Mouse (Mus musculus) stomach, postnatal 0 days (tissue): ENCODE results near the gene Adgrg5. TPM values are rescaled to one million over a fixed set of nuclear protein-coding genes. Genes with fewer than 3 reads are reported as not detected.

ENCODE experiments used
- ATAC-seq: fragments of 200-750 bp; cut with Nextera tagmentation; 2 replicates; pipeline ENCODE4 v1.8.0; 2017; ENCODE audit not compliant: low FRiP score, low TSS enrichment
- DNase-seq: peaks from one replicate; pipeline ENCODE4 v3.0.0-alpha.2; 2016; ENCODE audit warnings: low spot score
- H3K27ac ChIP-seq: fragments of 300-500 bp; sonication (generic); replicated peaks from 2 replicates; pipeline ENCODE4 v1.5.1; 2014; ENCODE audit warnings: mild to moderate bottlenecking, control low read depth
- H3K27me3 ChIP-seq: fragments of 300-500 bp; sonication (generic); 2 replicates; pipeline ENCODE4 v1.6.1; 2014; ENCODE audit warnings: low read length; ENCODE audit not compliant: control insufficient read depth, insufficient read depth
- H3K36me3 ChIP-seq: fragments of 300-500 bp; sonication (generic); 2 replicates; pipeline ENCODE4 v1.6.1; 2014; ENCODE audit warnings: low read length, mixed read lengths; ENCODE audit not compliant: control insufficient read depth, insufficient read depth
- H3K4me1 ChIP-seq: fragments of 300-500 bp; sonication (generic); replicated peaks from 2 replicates; pipeline ENCODE4 v1.6.1; 2014; ENCODE audit warnings: antibody characterized with exemption; ENCODE audit not compliant: control insufficient read depth, insufficient read depth
- H3K4me2 ChIP-seq: fragments of 300-500 bp; sonication (generic); replicated peaks from 2 replicates; pipeline ENCODE4 v1.6.1; 2014; ENCODE audit warnings: low read depth, mild to moderate bottlenecking, control low read depth, moderate library complexity
- H3K4me3 ChIP-seq: fragments of 300-500 bp; sonication (generic); 2 replicates; pipeline ENCODE4 v1.5.1; 2014; ENCODE audit warnings: low read depth, low read length, control low read depth
- H3K9ac ChIP-seq: fragments of 300-500 bp; sonication (generic); 2 replicates; pipeline ENCODE4 v1.6.1; 2014; ENCODE audit warnings: mild to moderate bottlenecking, low read length, control low read depth, mixed read lengths
- H3K9me3 ChIP-seq: fragments of 300-500 bp; sonication (generic); 2 replicates; pipeline ENCODE4 v1.6.1; 2016; ENCODE audit warnings: low read length; ENCODE audit not compliant: control insufficient read depth
- CTCF ChIP-seq: IDR thresholded peaks from 2 replicates; pipeline ENCODE4 v1.5.1; 2016; ENCODE audit warnings: antibody characterized with exemption, low read depth, mild to moderate bottlenecking, moderate library complexity
- EP300 ChIP-seq: optimal IDR thresholded peaks from 2 replicates; pipeline ENCODE3; 2016; ENCODE audit warnings: antibody characterized with exemption
- WGBS: fragments of 180-500 bp; shearing (Covaris S2); extraction: QIAGEN DNeasy Blood & Tissue Kit; methylation state at CpG from one replicate; pipeline ENCODE4 v1.1.7; 2014; 5-methylcytosine and 5-hydroxymethylcytosine counted together
- polyA plus RNA-seq: library from polyadenylated mRNA; unstranded; fragments of >200 nt; fragmentation: Nextera tagmentation; extraction: Ambion mirVana; gene quantifications from 2 replicates; pipeline ENCODE4 v1.2.1, GENCODE M21; 2015

Gene Adgrg5
- polyA plus RNA-seq, 1 experiment from 2014 or later, result 0.27 TPM

GRCm38 (mm10) chr8:94880742-94881141, 42.8 kb upstream of the Adgrg5 start:
- TF ChIP-seq EP300, result no peak
- no peak for TF ChIP-seq CTCF
- no peaks in the 10 kb centered on the region; the same call in 1 of the 2 replicates for H3K4me1 ChIP-seq
- 61% methylated on average over 4 of the region's 4 CpGs for WGBS
- no peak overlapping the region for H3K9ac ChIP-seq
- H3K27ac ChIP-seq, result no peak overlapping the region
- H3K27me3 ChIP-seq, result no peaks in the 10 kb centered on the region
- ATAC-seq (no peak), DNase-seq (no peak)
- no peak overlapping the region for H3K4me3 ChIP-seq
- no peaks in the 10 kb centered on the region for H3K9me3 ChIP-seq
- no peak overlapping the region for H3K4me2 ChIP-seq
- no peaks in the 10 kb centered on the region for H3K36me3 ChIP-seq

GRCm38 (mm10) chr8:94888383-94889036, 35.0 kb upstream of the Adgrg5 start:
- Histone ChIP-seq H3K4me1 (no peaks in the 10 kb centered on the region), H3K36me3 (no peaks in the 10 kb centered on the region), H3K4me3 (no peak overlapping the region), H3K9me3 (no peaks in the 10 kb centered on the region), H3K27me3 (no peaks in the 10 kb centered on the region), H3K4me2 (peak overlapping the region; percentile 31; the same call in 1 of the 2 replicates), H3K9ac (peak overlapping the region; percentile 18; the same call in 1 of the 2 replicates), H3K27ac (no peak overlapping the region)
- peak; percentile 59 for ATAC-seq
- TF ChIP-seq EP300 (no peak), CTCF (peak; percentile 21)
- WGBS, result 22% methylated on average over 14 of the region's 14 CpGs
- no peak for DNase-seq

- Histone ChIP-seq H3K9me3 (no peaks in the 10 kb centered on the region), H3K27me3 (no peaks in the 10 kb centered on the region), H3K9ac (no peak overlapping the region), H3K4me2 (no peak overlapping the region), H3K27ac (no peak overlapping the region), H3K4me1 (no peaks in the 10 kb centered on the region), H3K36me3 (no peaks in the 10 kb centered on the region), H3K4me3 (no peak overlapping the region)
- ATAC-seq (no peak), DNase-seq (no peak)
- 43% methylated on average over 2 of the region's 2 CpGs for WGBS
- no peak for TF ChIP-seq CTCF
- no peak for TF ChIP-seq EP300
Observed at GRCm38 (mm10) chr8:94892917-94893316, 30.6 kb upstream of the Adgrg5 start.

GRCm38 (mm10) chr8:94899262-94899661, 24.2 kb upstream of the Adgrg5 start:
- H3K9ac ChIP-seq, result no peak overlapping the region
- WGBS, result 11% methylated on average over 11 of the region's 11 CpGs
- H3K27ac ChIP-seq, result no peak overlapping the region
- DNase-seq (peak; percentile 90), ATAC-seq (peak; percentile 85)
- H3K4me3 ChIP-seq, result no peak overlapping the region
- TF ChIP-seq CTCF (no peak), EP300 (no peak)
- H3K4me1 ChIP-seq, result peaks cover 2% of the 10 kb centered on the region; the same call in 1 of the 2 replicates
- H3K9me3 ChIP-seq, result no peaks in the 10 kb centered on the region
- H3K36me3 ChIP-seq, result 0 out of 2 replicates have a peak, but pooled peaks cover 2% of the 10 kb centered on the region
- no peaks in the 10 kb centered on the region for H3K27me3 ChIP-seq
- peak overlapping the region; percentile 44 for H3K4me2 ChIP-seq

GRCm38 (mm10) chr8:94900617-94901016, 22.9 kb upstream of the Adgrg5 start:
- no peak overlapping the region for H3K9ac ChIP-seq
- WGBS, result 30% methylated on average over 6 of the region's 6 CpGs
- peaks cover 4% of the 10 kb centered on the region; the same call in 1 of the 2 replicates for H3K4me1 ChIP-seq
- 0 out of 2 replicates have a peak, but pooled peaks cover 2% of the 10 kb centered on the region for H3K36me3 ChIP-seq
- no peak overlapping the region for H3K27ac ChIP-seq
- no peak overlapping the region for H3K4me2 ChIP-seq
- DNase-seq (no peak), ATAC-seq (no peak)
- H3K27me3 ChIP-seq, result no peaks in the 10 kb centered on the region
- TF ChIP-seq EP300 (no peak), CTCF (no peak)
- no peaks in the 10 kb centered on the region for H3K9me3 ChIP-seq
- H3K4me3 ChIP-seq, result no peak overlapping the region

- Histone ChIP-seq H3K9ac (no peak overlapping the region), H3K27ac (no peak overlapping the region), H3K36me3 (0 out of 2 replicates have a peak, but pooled peaks cover 2% of the 10 kb centered on the region), H3K4me1 (peaks cover 4% of the 10 kb centered on the region; the same call in 1 of the 2 replicates), H3K9me3 (no peaks in the 10 kb centered on the region), H3K27me3 (no peaks in the 10 kb centered on the region), H3K4me2 (no peak overlapping the region), H3K4me3 (no peak overlapping the region)
- ATAC-seq (no peak), DNase-seq (no peak)
- 25% methylated on average over 5 of the region's 5 CpGs for WGBS
- TF ChIP-seq CTCF, result no peak
- no peak for TF ChIP-seq EP300
Observed at GRCm38 (mm10) chr8:94901031-94901430, 22.5 kb upstream of the Adgrg5 start.
